Mouse (Mus musculus) NIH3T3 (cell line): ENCODE measurements around the gene Unc80.

Source experiments
- DNase-seq: peaks from one replicate; pipeline ENCODE4 v3.0.0-alpha.2; 2012; ENCODE audit warnings: low read depth

The Unc80 gene

DNA sequence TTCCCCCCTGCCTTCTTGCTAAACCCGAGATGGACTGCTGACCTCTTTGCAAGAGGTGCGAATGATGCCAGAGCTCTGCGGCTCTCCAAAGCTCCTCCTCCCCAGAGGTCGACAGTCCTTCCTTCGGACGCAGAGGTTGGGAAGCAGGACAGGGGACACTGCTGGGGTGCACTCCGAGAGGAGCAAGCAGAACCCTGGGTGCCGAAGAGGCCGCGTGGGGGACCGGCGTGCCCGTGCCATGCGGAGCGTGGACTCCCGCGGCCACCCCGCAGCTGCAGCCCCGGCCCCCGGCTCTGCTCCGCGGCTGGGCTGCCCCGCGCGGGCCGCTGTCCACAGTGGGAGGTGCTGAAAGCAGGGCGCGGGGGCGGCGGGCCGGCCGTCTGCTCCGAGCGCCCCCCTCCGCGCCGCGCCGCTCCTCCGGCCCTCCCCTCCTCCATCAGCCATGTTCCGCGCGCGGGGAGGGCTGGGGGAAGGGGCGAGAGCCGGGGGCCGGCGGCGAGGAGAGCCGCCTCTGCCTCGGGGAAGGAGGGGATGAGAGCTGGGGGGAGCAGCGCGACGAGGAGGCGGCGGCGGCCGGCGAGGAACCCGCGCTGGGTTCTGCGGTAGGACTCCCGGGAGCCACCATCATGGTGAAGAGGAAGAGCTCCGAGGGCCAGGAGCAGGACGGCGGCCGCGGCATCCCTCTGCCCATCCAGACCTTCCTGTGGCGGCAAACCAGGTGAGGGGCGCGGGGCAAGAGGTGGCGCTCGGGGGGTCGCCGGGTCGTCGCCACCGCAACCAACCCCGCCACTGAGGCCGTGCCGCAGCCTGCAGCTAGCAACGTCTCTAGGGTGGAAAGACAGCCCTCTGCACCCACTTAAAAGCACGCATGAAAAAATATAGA is at the start of gene Unc80:
Gene Unc80 (plus strand): TSS at position 547 of the 883 bp plus-strand sequence.
- no peak for DNase-seq

- DNase-seq = no peak
Observed at GRCm38 (mm10) chr1:66426073-66426472, 42.1 kb upstream of the Unc80 start.

DNA sequence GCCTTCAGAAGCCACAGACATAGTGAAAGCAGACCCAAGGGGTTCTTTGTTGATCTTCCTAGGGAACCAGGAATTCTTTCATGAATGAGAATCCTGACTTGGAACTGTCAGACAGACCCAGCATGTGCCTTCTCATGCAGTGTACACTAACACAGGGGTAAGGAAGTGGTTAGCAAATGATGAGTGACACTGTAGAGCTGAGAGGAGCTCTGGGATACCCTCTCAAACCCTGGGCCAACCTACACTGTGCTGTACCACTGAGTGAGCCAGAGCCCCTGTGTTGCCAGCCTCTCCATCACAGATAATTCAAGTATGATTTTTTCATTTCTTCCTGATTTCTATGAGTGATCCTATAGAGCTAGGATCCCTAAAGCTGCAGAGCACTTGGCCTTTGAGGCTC is 37.2 kb upstream of the Unc80 start:
- DNase-seq = no peak

- no peak for DNase-seq
Observed at GRCm38 (mm10) chr1:66431472-66431871, 36.7 kb upstream of the Unc80 start.

DNA sequence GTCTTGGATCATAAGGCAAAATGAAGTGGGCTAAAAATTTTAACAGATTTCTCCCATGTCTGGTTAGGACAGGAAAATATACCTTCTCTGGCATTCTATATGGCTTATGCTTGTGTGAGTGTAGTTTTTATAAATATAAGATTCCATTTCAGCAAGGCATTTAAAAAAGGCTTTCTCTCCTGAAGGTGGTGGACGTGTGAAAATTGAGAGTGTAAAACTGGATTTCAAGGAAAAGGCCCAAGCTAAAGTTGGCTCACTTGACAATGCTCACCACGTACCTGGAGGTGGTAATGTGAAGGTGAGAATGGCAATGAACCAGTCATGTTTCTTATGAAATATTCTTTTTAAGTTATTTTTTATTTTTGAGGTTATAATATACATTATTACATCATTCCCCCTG is 30.1 kb upstream of the Unc80 start:
- DNase-seq = no peak

DNA sequence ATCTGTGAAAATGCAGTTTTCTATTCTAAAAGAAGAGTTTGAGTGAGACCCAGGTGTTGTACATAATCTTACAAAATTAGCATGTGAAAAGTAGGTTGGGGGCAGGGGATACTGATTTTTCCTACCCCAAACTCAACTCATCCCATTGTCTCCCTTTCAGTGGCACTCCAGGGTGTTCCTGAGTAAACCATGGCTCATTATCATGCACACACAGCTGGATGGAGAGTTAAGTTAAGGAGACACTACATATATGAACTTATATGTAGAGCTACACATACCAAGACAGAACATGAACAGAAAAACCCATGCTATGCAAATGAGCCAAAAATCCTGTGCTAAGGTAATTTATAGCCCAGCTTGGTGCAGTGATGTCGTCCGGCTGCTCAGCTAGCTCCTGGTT is 25.2 kb upstream of the Unc80 start:
- DNase-seq = no peak

DNA sequence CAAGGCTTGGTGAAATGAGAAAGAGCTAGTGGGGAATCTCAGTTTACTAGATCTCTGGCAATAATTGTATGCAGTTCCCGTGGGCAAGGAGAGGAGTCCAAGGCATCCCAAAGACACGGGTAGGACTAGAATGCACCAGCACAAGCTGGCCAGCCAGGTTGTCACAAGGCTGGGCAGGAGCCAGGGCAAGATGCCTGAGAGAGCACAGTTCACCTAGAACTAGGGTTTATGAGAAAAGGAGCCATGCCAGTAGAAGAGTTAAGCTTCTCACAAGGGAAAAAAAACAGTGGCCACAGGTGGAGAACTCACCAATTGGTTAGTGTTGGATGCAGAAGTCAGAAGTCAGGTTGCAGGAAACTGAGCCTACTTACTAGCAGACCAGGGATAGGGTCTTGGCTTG is 18.7 kb upstream of the Unc80 start:
- DNase-seq = no peak

DNA sequence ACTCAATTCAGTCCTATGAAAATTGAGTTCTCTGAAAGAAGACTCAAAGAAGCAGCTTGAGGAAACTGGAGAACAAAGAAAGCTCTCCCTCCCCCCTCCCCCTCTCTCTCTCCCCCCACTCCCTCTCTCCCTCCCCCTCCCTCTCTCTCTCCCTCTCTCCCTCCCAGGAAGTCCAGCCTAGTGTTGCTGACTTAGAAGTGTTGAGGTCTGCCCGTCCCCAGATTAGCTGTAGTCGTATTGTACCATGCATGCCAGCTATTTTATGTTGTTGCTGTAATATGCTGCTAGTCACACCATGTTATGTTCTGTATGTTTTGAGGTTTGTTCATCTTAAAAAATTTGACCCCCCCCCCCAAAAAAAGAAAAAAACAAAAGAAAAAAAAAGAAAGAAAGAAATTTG is 11.6 kb upstream of the Unc80 start:
- DNase-seq = no peak

DNA sequence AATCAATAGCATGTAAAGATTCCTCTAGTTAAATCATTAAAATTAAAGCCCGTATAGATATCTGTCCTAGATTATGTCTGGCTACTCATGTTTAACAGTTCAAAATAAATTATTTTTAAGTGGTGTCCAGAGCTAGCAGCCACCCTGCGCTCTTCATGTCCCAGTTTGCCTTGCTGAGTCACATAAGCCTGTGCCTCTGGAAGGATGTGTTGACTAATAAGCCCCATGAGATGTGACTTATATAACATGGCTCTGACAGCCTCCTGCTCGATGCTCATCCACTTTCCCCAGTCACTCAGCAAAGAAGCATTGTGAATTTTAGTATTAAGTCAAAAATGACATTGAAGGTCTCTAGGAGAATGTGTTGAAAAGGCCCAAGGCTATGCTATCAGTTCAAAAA is 10.4 kb upstream of the Unc80 start:
- DNase-seq = no peak

- DNase-seq = no peak
Observed at GRCm38 (mm10) chr1:66459394-66459793, 8.8 kb upstream of the Unc80 start.

- no peak for DNase-seq
Observed at GRCm38 (mm10) chr1:66460850-66461249, 7.3 kb upstream of the Unc80 start.

GRCm38 (mm10) chr1:66468704-66469020 is 495 bp downstream of the Unc80 start:
- no peak for DNase-seq

GRCm38 (mm10) chr1:66482751-66483150 is 14.6 kb downstream of the Unc80 start:
- no peak for DNase-seq

DNA sequence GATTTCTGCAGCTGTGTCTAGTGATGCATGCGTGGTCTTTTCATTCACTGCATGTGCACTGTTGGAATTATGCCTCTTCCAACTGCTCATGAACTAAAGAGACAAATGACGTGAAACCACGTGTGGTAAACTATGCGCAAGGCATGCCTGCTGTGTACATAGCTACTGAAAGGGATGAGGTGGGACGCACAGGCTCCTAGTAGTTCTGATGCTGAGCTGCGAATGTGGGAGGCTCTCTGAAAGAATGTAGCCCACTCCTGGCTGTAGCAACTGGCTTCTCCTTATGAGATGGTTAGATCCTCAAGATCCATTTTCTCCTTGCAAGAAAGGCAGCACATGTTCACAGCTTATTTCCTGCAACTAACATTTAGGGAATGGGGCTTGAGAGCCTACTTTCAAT is 24.9 kb downstream of the Unc80 start:
- DNase-seq = no peak

DNA sequence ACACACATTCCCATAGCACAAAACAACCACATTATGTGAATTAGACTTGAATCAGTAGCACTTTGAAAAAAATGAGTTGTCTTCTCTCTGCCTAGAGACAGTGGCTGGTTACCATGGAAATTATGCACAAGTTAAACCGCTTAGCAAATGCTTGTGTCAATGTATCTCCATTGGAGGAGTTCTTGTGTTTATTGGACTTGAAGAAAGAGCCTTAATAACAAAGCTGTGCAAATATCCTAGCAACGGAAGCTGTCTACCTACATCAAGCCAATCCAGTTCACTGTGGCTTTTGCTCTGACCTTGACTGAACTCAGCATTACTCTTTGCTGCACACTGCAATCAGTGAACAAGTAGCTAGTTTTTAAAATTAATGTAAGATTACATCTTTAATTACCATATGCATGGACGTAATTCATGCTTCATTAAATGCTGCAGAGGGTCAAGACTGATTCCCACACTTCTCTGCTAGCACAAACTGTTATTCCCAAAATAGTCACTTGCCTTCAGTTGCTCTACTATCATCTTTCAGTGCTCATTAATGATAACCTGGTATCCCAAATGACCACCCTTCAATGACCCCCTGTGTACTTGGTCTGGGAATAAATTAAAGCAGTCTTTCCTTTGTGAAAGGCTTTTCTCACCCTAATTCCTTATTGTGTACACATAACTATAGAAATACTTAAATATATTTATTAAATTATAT is 27.3 kb downstream of the Unc80 start:
- no peak for DNase-seq

DNA sequence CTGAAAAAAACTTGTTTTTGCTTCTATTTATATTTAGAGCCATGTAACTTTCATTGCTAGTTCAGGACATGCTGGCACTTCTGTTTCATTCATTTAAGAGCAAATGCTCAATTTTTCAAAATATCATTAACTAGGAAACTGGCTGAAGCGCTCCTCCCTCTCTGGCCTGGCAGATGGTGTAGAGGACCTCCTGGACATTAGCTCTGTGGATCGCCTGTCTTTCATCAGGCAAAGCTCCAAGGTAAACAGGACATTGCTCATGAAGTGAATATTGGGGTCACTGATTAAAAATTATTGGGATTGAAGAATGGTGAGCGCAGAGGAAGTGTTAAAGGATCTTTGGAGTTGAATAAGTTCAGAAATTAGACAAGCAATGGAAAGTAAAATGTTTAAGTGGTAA is 82.6 kb downstream of the Unc80 start:
- DNase-seq = no peak

GRCm38 (mm10) chr1:66552396-66552966 is 84.3 kb downstream of the Unc80 start:
- no peak for DNase-seq

GRCm38 (mm10) chr1:66561636-66562270 is 93.6 kb downstream of the Unc80 start:
- DNase-seq = no peak

- no peak for DNase-seq
Observed at GRCm38 (mm10) chr1:66562332-66562731, 94.2 kb downstream of the Unc80 start.

DNA sequence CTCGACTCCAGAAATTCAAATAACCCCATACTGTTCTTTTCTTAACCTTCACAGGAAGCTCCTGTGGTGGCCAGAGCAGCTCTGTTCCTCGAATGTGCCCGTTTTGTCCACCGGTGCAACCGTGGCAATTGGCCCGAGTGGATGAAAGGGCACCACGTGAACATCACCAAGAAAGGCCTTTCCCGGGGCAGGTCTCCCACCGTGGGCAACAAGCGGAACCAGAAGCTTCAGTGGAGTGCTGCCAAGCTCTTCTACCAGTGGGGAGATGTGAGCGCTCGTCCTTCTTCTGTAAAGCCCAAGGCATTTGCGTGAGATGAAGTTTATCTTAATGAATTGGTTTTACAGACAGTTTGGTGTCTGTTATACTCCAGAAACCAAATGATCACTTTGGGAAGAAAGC is 101.6 kb downstream of the Unc80 start:
- no peak for DNase-seq

- no peak for DNase-seq
Observed at GRCm38 (mm10) chr1:66597163-66597788, 129.1 kb downstream of the Unc80 start.

- no peak for DNase-seq
Observed at GRCm38 (mm10) chr1:66608304-66608703, 140.1 kb downstream of the Unc80 start.
